Mouse (Mus musculus) neural tube, embryonic 14.5 days (tissue): ENCODE results near the gene Dr1. TPM values are rescaled to one million over a fixed set of nuclear protein-coding genes. Genes with fewer than 3 reads are reported as not detected.

ENCODE experiments used
- polyA plus RNA-seq: library from polyadenylated mRNA; unstranded; fragments of >200 nt; fragmentation: Nextera tagmentation; extraction: Ambion mirVana; gene quantifications from 2 replicates; pipeline ENCODE4 v1.2.1, GENCODE M21; 2014

Gene Dr1
- polyA plus RNA-seq, 1 experiment from 2014 or later: 47.6 TPM

Other genes starting within 250 kb of the Dr1 start
- gene Mtf2, start 203.2 kb upstream of the Dr1 start, polyA plus RNA-seq: 86.5 and 87.2 TPM in 2 replicates
- gene Tmed5, start 136.3 kb upstream of the Dr1 start, polyA plus RNA-seq: 24.4 and 25.5 TPM in 2 replicates
- gene Ccdc18, start 136.0 kb upstream of the Dr1 start, polyA plus RNA-seq: 2.0 and 2.2 TPM in 2 replicates
- gene Pigg, start 43.7 kb downstream of the Dr1 start, polyA plus RNA-seq: 2.9 and 3.3 TPM in 2 replicates
- 4.7 and 5.7 TPM in 2 replicates for gene Gm42517, start 99.0 kb downstream of the Dr1 start, polyA plus RNA-seq
- gene Pde6b, start 119.5 kb downstream of the Dr1 start, polyA plus RNA-seq: not detected in 2 replicates
- 390 and 448 TPM in 2 replicates for gene Atp5k, start 165.6 kb downstream of the Dr1 start, polyA plus RNA-seq
- gene Mfsd7a, start 180.0 kb downstream of the Dr1 start, polyA plus RNA-seq: 0.14 TPM in 1 of 2 replicates, not detected in the other
- 33.9 and 37.8 TPM in 2 replicates for gene Pcgf3, start 192.3 kb downstream of the Dr1 start, polyA plus RNA-seq